Mouse (Mus musculus): ENCODE results near the gene Tmem145.
"Not testable (repeated sequence)": the region's sequence is repeated elsewhere in the genome, so short reads cannot be mapped to it uniquely, and the experiment has no call there.

Tmem145 gene

DNA sequence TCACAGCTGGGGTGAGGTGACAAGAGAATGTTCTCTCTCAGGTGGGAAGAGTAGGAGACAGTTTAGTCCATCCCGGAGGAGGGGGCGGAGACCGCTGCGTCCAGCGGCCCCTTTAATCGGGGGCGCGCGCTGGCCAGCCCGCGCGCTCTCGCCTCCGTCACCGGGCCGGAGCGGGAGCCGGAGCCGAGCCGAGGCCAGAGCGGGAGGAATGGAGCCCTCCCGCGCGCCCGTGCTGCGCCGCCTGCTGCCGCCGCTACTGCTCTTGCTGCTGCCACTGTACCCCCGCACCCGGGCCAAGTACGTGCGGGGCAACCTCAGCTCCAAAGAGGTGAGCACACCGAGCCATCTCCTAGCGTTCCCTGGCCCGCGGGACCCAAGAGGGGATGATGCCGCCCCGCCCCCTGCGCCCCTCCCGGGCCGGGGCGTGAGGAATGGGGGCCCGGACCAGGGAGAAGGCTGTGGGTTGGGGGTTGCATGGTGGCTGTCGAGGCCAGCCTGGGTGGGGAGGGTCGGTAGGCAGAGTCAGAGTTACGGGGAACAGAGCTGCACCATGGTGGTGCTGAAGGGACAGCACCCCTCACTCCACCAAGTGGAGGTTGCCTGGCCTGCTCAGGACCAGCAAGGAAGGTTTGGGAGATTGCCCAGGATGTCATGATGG, at the start of gene Tmem145:
Gene Tmem145 (plus strand): TSS at position 151 of the 658 bp plus-strand sequence.
- DNase-seq (ENCODE audit: low spot score): no peak

DNA sequence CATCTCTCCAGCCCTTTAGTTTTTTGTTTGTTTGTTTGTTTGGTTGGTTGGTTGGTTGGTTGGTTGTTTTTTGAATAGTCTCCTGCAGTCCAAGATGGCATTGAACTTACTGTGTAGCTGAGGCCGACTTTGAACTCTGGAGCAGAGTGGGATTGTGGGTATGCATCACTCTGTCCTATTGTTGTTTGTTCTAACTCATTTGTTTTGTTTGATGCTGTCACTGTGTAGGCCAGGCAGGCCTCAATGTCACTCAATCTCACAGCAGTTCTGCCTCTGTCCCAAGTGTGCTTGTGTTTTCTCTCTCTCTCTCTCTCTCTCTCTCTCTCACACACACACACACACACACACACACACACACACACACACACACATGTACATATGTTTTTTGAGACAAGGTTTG, 44.0 kb upstream of the Tmem145 start:
- DNase-seq (ENCODE audit: low spot score): no peak

DNA sequence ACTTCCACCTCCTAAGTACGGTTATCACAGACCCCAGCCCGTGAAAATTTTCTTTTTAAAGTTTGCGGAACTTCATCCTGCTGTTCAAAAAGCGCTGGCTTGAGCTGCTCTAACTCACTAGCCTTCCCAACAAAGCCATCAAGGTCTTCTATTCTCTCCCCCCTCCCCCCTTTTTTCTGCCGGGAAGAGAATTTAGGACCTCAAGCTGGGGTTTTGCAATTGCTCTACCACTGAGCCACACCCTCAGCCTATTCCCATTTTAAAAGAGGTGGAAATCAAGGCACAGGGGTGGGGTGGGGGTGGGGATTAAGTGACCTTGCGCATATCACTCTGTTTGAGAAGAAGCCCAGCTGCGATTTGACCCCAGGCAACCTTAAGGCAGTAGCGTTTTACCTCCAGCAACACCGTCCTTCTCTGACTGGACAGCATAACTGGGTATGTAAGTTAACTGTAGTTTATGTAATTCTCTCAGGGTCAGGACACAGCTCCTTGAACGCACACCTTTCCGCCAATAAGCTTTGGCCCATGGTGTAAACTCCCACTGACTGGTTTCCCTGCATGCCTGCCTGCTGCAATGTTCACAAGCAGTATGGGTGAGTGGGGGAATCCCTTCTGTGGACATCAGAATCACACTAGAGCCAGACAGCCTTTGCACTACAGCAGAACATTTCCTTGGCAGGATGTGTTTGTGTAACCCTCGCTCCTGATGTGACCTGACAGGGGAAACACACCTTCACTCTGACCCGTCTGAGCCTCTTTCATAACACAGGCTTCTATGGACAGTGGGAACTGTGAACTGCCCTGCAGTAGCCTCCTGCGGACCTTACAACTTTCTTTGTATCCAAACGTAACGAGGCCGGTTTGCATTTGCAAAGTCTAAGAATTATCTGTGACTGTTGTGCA, 41.7 kb upstream of the Tmem145 start:
- DNase-seq (ENCODE audit: low spot score): no peak

DNA sequence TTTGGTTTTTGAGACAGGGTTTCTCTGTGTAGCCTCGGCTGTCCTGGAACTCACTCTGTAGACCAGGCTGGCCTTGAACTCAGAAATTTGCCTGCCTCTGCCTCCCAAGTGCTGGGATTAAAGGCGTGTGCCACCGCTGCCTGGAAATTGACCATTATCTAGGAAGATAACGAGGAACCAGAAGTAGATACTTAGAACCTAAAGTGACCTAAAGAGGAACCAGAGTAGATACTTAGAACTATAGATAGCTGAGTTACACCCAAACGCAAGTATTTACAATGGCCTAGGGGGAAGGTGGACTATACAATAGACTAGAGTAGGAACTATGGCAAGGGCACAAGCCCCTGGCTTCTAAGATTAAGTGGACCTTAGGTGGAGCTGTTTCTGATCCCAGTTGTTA, 40.2 kb upstream of the Tmem145 start:
- not testable (repeated sequence) for DNase-seq (ENCODE audit: low spot score)

GRCm38 (mm10) chr7:25266180-25266962, 39.5 kb upstream of the Tmem145 start:
- DNase-seq (ENCODE audit: low spot score): no peak

GRCm38 (mm10) chr7:25267301-25267750, 38.6 kb upstream of the Tmem145 start, which contains the start of gene Cic:
TSS of gene Cic (plus strand) at chr7:25267704.
- peak; percentile 100 for DNase-seq (ENCODE audit: low spot score)

DNA sequence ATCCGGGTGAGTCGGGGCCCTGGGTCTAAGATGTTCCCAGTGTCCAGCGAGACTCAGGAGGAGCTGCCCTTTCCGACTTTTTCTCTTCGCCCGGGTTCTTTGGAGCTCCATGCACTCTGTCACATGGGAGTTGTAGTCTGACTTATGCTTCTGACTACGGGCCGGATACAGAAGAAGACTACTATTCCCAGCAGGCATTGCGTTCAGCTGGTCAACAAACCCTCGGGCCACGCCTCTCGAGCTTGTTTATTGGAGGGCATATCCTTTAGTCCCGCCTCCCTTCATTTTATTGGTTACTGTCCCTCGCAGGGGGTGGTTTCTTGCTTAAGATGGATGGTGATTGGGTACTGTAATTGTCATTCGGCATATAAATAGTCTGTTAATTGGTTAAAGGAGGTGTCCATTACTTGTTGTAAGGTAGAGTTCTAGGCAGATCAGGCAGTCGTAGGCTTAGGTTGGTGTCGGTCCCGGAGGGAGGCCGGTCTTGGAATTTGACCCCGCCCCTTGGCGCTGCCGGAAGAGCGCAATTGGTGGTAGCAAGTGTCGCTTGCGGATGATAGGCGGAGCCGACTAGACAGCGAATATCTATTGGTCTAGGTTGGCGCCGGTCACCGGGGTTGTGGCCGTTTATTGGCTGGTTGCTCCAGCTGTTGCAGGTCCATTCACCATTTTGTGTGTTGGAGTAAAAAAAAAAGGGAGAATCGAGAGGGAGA, 38.0 kb upstream of the Tmem145 start:
- DNase-seq (ENCODE audit: low spot score): peak; percentile 100

DNA sequence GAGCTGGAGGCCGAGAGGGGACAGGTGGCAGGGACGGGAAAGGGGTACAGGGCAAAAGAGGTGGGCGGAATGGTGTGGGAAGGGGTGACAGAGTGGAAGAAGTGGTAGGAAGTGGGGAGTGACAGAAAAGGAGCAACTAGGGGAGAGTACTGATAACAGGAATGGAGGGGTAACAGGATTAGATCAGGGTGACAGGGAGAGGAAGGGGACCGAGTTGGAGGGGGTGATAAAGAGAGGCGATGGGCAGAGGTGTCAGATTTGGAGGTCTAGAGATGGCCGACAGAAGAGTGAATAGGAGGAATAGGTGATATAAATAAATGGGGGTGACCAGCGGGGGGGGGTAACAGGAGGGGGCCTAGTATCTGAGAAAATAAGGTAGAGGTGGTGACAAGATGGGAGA, 37.3 kb upstream of the Tmem145 start:
- DNase-seq (ENCODE audit: low spot score): no peak

- peak; percentile 24 for DNase-seq (ENCODE audit: low spot score)
These were observed 36.9 kb upstream of the Tmem145 start for GRCm38 (mm10) chr7:25269029-25269428.

DNA sequence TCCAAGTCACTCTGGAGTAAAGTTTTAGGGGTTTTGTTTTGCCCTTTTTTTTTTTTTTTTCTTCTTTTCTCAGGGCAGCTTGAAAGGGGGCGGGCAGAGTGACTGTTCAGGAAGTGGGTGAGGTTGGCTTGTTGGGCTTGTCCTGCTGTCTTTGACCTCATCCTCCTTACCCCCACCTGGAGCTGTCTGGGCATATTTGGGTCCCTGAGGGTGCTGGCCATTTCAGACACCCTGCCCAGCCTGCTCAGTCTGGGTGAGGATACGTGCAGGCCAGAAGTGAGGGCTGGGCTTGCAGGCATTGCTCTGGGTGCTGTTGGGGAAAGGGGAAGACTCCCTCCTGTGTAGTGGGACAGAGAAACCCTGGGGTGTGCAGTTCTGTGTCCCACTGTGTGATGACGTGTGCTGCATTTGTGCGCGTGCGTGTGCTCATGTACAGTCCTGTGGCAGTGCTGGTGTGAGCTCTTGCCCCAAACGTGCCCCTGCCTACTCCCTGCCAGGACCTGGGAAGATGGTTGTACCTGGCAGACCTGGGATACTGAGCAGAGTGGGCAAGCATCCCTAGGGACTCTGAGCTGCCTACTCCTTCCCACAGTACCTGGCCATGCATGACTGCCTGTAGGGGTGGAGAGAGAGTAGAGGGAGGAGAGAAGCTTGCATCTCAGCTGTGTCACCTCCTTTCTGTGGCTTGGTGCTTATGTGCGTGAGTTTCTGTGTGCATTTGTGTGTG, 36.2 kb upstream of the Tmem145 start:
- peak; percentile 8 for DNase-seq (ENCODE audit: low spot score)

DNA sequence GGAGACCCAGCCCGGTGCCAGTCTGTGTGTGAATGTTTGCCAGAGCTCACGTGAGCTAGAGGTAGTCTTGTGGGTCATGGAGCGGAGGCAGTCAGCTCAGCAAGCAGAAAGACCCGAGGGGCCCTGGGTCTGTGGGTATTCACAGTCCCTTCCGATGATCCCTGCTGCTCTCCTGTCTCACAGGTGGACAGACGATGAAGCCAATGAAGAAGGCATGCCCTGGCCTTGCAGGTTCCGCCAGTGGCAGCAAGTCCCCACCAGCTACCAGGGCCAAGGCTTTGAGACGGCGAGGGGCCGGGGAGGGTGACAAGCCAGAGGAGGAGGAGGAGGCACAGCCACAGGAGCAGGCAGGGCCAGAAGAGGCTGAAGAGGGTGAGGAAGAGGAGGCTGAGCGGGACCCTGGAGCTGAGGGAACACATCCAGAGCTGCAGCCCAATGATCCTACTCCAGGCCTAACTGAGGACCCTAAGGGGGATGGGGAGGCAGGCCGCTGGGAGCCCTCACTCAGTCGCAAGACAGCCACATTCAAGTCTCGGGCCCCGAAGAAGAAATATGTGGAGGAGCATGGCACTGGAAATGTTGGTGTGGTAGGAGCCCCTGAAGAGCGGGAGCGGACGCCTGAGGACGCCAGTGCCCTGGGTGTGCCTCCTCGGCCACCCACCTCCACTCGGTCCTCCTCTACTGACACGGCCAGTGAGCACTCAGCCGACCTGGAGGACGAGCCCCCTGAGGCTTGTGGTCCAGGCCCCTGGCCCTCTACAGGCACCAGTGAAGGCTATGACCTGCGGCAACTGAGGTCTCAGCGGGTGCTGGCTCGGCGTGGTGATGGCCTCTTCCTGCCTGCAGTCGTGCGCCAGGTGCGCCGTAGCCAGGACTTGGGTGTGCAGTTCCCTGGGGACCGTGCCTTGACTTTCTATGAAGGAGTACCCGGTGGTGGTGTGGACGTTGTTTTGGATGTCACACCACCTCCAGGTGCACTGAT, 35.0 kb upstream of the Tmem145 start:
- no peak for DNase-seq (ENCODE audit: low spot score)

DNA sequence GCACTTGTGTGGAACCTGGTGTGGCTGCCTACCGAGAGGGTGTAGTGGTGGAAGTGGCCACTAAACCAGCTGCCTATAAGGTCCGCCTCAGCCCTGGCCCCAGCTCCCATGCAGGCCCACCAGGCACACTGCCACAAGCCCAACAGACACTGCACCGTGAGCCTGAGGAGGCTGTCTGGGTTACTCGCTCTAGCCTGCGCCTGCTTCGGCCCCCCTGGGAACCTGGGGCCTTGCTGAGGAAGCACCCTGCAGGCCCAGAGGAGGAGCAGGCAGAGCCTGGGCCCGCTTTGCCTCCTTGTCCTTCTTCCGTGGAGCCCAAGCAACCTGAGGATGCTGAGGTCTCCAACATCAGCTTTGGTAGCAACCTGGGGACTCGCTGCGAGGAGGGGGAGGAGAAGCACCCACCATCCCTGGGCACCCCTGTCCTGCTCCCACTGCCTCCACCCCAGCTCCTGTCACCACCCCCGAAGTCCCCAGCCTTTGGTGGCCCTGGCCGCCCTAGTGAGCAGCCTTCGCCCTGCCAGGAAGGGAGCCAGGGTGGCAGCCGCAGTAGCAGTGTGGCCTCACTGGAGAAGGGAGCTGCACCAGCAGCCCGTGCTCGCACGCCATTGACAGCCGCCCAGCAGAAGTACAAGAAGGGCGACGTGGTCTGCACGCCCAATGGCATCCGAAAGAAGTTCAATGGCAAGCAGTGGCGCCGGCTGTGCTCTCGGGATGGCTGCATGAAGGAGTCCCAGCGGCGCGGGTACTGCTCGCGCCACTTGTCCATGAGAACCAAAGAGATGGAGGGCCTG, 34.1 kb upstream of the Tmem145 start:
- no peak for DNase-seq (ENCODE audit: low spot score)

GRCm38 (mm10) chr7:25272445-25273258, 33.3 kb upstream of the Tmem145 start:
- DNase-seq (ENCODE audit: low spot score): no peak

GRCm38 (mm10) chr7:25273259-25274241, 32.4 kb upstream of the Tmem145 start:
- no peak for DNase-seq (ENCODE audit: low spot score)

DNA sequence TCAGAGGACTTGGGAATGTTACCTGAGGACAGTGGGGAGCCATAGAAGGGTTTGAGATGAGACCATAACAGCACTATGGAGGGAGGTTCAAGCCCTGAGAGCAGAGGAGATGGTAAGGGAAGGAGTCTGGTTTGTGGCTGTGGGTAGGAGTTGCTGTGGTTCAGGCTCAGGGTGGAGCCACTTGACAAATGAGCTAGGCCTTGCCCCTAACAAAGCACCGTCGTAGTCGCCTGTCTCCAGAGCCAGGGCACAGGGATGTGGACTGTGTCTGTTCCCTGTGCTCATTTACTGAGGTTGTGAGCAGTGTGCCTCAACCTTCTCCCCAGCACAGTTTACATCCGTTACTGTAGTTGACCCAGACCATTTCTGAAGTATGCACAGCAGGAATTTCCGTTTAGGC, 31.3 kb upstream of the Tmem145 start:
- no peak for DNase-seq (ENCODE audit: low spot score)

GRCm38 (mm10) chr7:25274996-25275395, 30.9 kb upstream of the Tmem145 start:
- DNase-seq (ENCODE audit: low spot score): no peak

Measured in layer of hippocampus, adult 11-12 months (tissue).